Mouse (Mus musculus): Measurements from ENCODE around the gene Cwc27. TPM values are rescaled to one million over a fixed set of nuclear protein-coding genes. Genes with fewer than 3 reads are reported as not detected.
A peak's percentile ranks its signal among the peaks of the same experiment; 100 is the strongest.

Cwc27 gene
- total RNA-seq, 2 experiments from 2014 or later = 18.9 to 20.3 TPM

GRCm38 (mm10) chr13:104610210-104611111 lies 206.5 kb downstream of the Cwc27 start:
- DNase-seq (ENCODE audit: low spot score in 2 of 2) = no peak

GRCm38 (mm10) chr13:104608516-104608915 lies 208.4 kb downstream of the Cwc27 start:
- TF ChIP-seq CTCF (conservative IDR thresholded peaks at IDR 0.05) = no peak
- no peak for DNase-seq (ENCODE audit: low spot score in 2 of 2)
- Histone ChIP-seq H3K4me3 (no peak overlapping the region), H3K27ac (no peak overlapping the region)

More at GRCm38 (mm10) chr13:104610210-104611111, 206.5 kb downstream of the Cwc27 start:
- Histone ChIP-seq H3K27ac (peak overlapping the region; percentile 57; the same call in 1 of the 2 replicates), H3K4me3 (no peak overlapping the region)
- no peak for TF ChIP-seq CTCF (conservative IDR thresholded peaks at IDR 0.05)

GRCm38 (mm10) chr13:104606786-104607580 lies 210.0 kb downstream of the Cwc27 start:
- TF ChIP-seq CTCF (conservative IDR thresholded peaks at IDR 0.05) = no peak
- no peak for DNase-seq (ENCODE audit: low spot score in 2 of 2)
- Histone ChIP-seq H3K27ac (no peak overlapping the region), H3K4me3 (no peak overlapping the region)

- no peak overlapping the region for H3K4me3 ChIP-seq
- no peak for TF ChIP-seq CTCF (conservative IDR thresholded peaks at IDR 0.05)
- no peak for DNase-seq (ENCODE audit: low spot score in 2 of 2)
- H3K27ac ChIP-seq = no peak overlapping the region
These were observed 211.8 kb downstream of the Cwc27 start for GRCm38 (mm10) chr13:104605111-104605510.

GRCm38 (mm10) chr13:104602197-104602596 lies 214.7 kb downstream of the Cwc27 start:
- TF ChIP-seq CTCF (conservative IDR thresholded peaks at IDR 0.05) = no peak
- Histone ChIP-seq H3K27ac (no peak overlapping the region), H3K4me3 (no peak overlapping the region)
- DNase-seq (ENCODE audit: low spot score in 2 of 2) = no peak

GRCm38 (mm10) chr13:104601783-104602182 lies 215.2 kb downstream of the Cwc27 start:
- no peak for TF ChIP-seq CTCF (conservative IDR thresholded peaks at IDR 0.05)
- H3K27ac ChIP-seq = no peak overlapping the region
- no peak overlapping the region for H3K4me3 ChIP-seq
- no peak for DNase-seq (ENCODE audit: low spot score in 2 of 2)

GRCm38 (mm10) chr13:104596199-104596598 lies 220.7 kb downstream of the Cwc27 start:
- Histone ChIP-seq H3K27ac (no peak overlapping the region), H3K4me3 (no peak overlapping the region)
- no peak for TF ChIP-seq CTCF (conservative IDR thresholded peaks at IDR 0.05)
- no peak for DNase-seq (ENCODE audit: low spot score in 2 of 2)

- no peak for DNase-seq (ENCODE audit: low spot score in 2 of 2)
- H3K4me3 ChIP-seq = no peak overlapping the region
- no peak overlapping the region for H3K27ac ChIP-seq
- no peak for TF ChIP-seq CTCF (conservative IDR thresholded peaks at IDR 0.05)
These were observed 222.1 kb downstream of the Cwc27 start for GRCm38 (mm10) chr13:104594820-104595351.

- DNase-seq (ENCODE audit: low spot score in 2 of 2) = no peak
- TF ChIP-seq CTCF (conservative IDR thresholded peaks at IDR 0.05) = no peak
These were observed 226.0 kb downstream of the Cwc27 start for GRCm38 (mm10) chr13:104590931-104591330.

GRCm38 (mm10) chr13:104590097-104590607 lies 226.8 kb downstream of the Cwc27 start:
- peak; percentile 61 for TF ChIP-seq CTCF (conservative IDR thresholded peaks at IDR 0.05)
- H3K27ac ChIP-seq = no peak overlapping the region

More at GRCm38 (mm10) chr13:104590931-104591330, 226.0 kb downstream of the Cwc27 start:
- no peak overlapping the region for H3K4me3 ChIP-seq
- no peak overlapping the region for H3K27ac ChIP-seq

GRCm38 (mm10) chr13:104588383-104588782 lies 228.6 kb downstream of the Cwc27 start:
- no peak for TF ChIP-seq CTCF (conservative IDR thresholded peaks at IDR 0.05)
- no peak overlapping the region for H3K27ac ChIP-seq
- no peak for DNase-seq (ENCODE audit: low spot score in 2 of 2)
- no peak overlapping the region for H3K4me3 ChIP-seq

More at GRCm38 (mm10) chr13:104590097-104590607, 226.8 kb downstream of the Cwc27 start:
- DNase-seq (ENCODE audit: low spot score in 2 of 2) = peak in 1 of 2 experiments; percentile 18
- H3K4me3 ChIP-seq = no peak overlapping the region

Other genes starting within 250 kb of the Cwc27 start
- 10 to 100 TPM; 21.6 to 22.5 TPM for gene Srek1ip1, start 24.7 kb downstream of the Cwc27 start, total RNA-seq (2021)
- under 1 TPM; 0.38 to 0.54 TPM for gene Shisal2b, start 46.8 kb upstream of the Cwc27 start, total RNA-seq (2021)
- 100 to 1,000 TPM; 150 to 153 TPM for gene Rgs7bp, start 237.8 kb upstream of the Cwc27 start, total RNA-seq (2021)

All from layer of hippocampus, adult 2 months (tissue).